Mouse (Mus musculus) stomach, postnatal 0 days (tissue): ENCODE measurements around the gene Zbtb20. TPM values are rescaled to one million over a fixed set of nuclear protein-coding genes. Genes with fewer than 3 reads are reported as not detected.

Source experiments
- ATAC-seq: fragments of 200-750 bp; cut with Nextera tagmentation; 2 replicates; pipeline ENCODE4 v1.8.0; 2017; ENCODE audit not compliant: low FRiP score, low TSS enrichment
- DNase-seq: peaks from one replicate; pipeline ENCODE4 v3.0.0-alpha.2; 2016; ENCODE audit warnings: low spot score
- H3K27ac ChIP-seq: fragments of 300-500 bp; sonication (generic); replicated peaks from 2 replicates; pipeline ENCODE4 v1.5.1; 2014; ENCODE audit warnings: mild to moderate bottlenecking, control low read depth
- H3K27me3 ChIP-seq: fragments of 300-500 bp; sonication (generic); 2 replicates; pipeline ENCODE4 v1.6.1; 2014; ENCODE audit warnings: low read length; ENCODE audit not compliant: control insufficient read depth, insufficient read depth
- H3K36me3 ChIP-seq: fragments of 300-500 bp; sonication (generic); 2 replicates; pipeline ENCODE4 v1.6.1; 2014; ENCODE audit warnings: low read length, mixed read lengths; ENCODE audit not compliant: control insufficient read depth, insufficient read depth
- H3K4me1 ChIP-seq: fragments of 300-500 bp; sonication (generic); replicated peaks from 2 replicates; pipeline ENCODE4 v1.6.1; 2014; ENCODE audit warnings: antibody characterized with exemption; ENCODE audit not compliant: control insufficient read depth, insufficient read depth
- H3K4me2 ChIP-seq: fragments of 300-500 bp; sonication (generic); replicated peaks from 2 replicates; pipeline ENCODE4 v1.6.1; 2014; ENCODE audit warnings: low read depth, mild to moderate bottlenecking, control low read depth, moderate library complexity
- H3K4me3 ChIP-seq: fragments of 300-500 bp; sonication (generic); 2 replicates; pipeline ENCODE4 v1.5.1; 2014; ENCODE audit warnings: low read depth, low read length, control low read depth
- H3K9ac ChIP-seq: fragments of 300-500 bp; sonication (generic); 2 replicates; pipeline ENCODE4 v1.6.1; 2014; ENCODE audit warnings: mild to moderate bottlenecking, low read length, control low read depth, mixed read lengths
- H3K9me3 ChIP-seq: fragments of 300-500 bp; sonication (generic); 2 replicates; pipeline ENCODE4 v1.6.1; 2016; ENCODE audit warnings: low read length; ENCODE audit not compliant: control insufficient read depth
- CTCF ChIP-seq: IDR thresholded peaks from 2 replicates; pipeline ENCODE4 v1.5.1; 2016; ENCODE audit warnings: antibody characterized with exemption, low read depth, mild to moderate bottlenecking, moderate library complexity
- EP300 ChIP-seq: optimal IDR thresholded peaks from 2 replicates; pipeline ENCODE3; 2016; ENCODE audit warnings: antibody characterized with exemption
- WGBS: fragments of 180-500 bp; shearing (Covaris S2); extraction: QIAGEN DNeasy Blood & Tissue Kit; methylation state at CpG from one replicate; pipeline ENCODE4 v1.1.7; 2014; 5-methylcytosine and 5-hydroxymethylcytosine counted together
- polyA plus RNA-seq: library from polyadenylated mRNA; unstranded; fragments of >200 nt; fragmentation: Nextera tagmentation; extraction: Ambion mirVana; gene quantifications from 2 replicates; pipeline ENCODE4 v1.2.1, GENCODE M21; 2015

Zbtb20 gene
- polyA plus RNA-seq, 1 experiment from 2014 or later, result 15.7 TPM

GRCm38 (mm10) chr16:43448141-43448981 is 572.7 kb downstream of the Zbtb20 start:
- TF ChIP-seq CTCF (no peak), EP300 (no peak)
- Histone ChIP-seq H3K4me2 (no peak overlapping the region), H3K27me3 (no peaks in the 10 kb centered on the region), H3K27ac (no peak overlapping the region), H3K4me1 (no peaks in the 10 kb centered on the region), H3K9me3 (no peaks in the 10 kb centered on the region), H3K36me3 (no peaks in the 10 kb centered on the region), H3K4me3 (no peak overlapping the region), H3K9ac (no peak overlapping the region)
- WGBS, result 84% methylated on average over 5 of the region's 5 CpGs
- no peak for DNase-seq
- no peak for ATAC-seq

- Histone ChIP-seq H3K36me3 (no peaks in the 10 kb centered on the region), H3K27me3 (no peaks in the 10 kb centered on the region), H3K4me3 (no peak overlapping the region), H3K27ac (no peak overlapping the region), H3K9me3 (no peaks in the 10 kb centered on the region), H3K4me1 (no peaks in the 10 kb centered on the region), H3K4me2 (no peak overlapping the region), H3K9ac (no peak overlapping the region)
- ATAC-seq, result no peak
- TF ChIP-seq EP300 (no peak), CTCF (no peak)
- DNase-seq, result no peak
- 49% methylated on average over 4 of the region's 4 CpGs for WGBS
Observed at GRCm38 (mm10) chr16:43454370-43454934, 578.8 kb downstream of the Zbtb20 start.

DNA sequence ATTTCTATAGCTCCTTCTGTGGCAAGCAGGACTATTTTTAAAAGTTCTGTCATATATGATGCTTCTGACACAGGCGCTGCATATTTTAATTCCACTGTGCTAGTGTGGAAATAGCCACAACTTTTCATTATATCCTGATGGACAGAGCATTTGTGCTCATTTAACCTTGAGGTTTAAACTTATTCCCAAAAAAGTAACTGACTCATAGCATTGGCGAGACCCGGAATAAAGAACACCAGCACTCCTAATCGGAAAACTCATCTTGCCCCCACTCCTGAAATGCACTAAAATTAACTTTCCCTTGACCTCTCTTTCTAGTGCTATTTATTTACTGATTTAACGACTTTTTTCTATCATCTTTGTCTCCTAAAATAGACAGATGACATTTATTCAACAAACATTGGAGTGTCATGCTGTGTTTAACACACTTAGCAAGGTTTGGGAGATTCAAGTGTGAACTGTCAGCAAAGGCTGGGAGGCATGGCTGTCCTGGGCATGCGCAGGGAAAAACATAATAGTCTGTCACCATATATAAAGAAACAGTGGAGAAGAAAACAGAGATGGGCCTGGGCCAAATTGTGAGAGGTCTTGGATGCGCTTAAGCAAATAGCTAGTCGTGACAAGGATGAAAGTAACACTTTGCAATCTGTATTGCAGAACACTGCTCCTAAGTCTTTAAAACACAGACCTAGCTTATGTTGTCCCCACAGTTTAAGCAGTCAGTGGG is 580.9 kb downstream of the Zbtb20 start:
- no peaks in the 10 kb centered on the region for H3K36me3 ChIP-seq
- H3K4me2 ChIP-seq, result no peak overlapping the region
- H3K9me3 ChIP-seq, result no peaks in the 10 kb centered on the region
- DNase-seq (no peak), ATAC-seq (no peak)
- H3K9ac ChIP-seq, result no peak overlapping the region
- no peak overlapping the region for H3K4me3 ChIP-seq
- H3K27ac ChIP-seq, result no peak overlapping the region
- no peaks in the 10 kb centered on the region for H3K27me3 ChIP-seq
- WGBS, result 70% methylated on average over 8 of the region's 8 CpGs
- no peaks in the 10 kb centered on the region for H3K4me1 ChIP-seq
- TF ChIP-seq CTCF (no peak), EP300 (no peak)

GRCm38 (mm10) chr16:43457814-43458213 is 582.1 kb downstream of the Zbtb20 start:
- Histone ChIP-seq H3K4me2 (no peak overlapping the region), H3K27me3 (no peaks in the 10 kb centered on the region), H3K27ac (no peak overlapping the region), H3K4me1 (no peaks in the 10 kb centered on the region), H3K9me3 (no peaks in the 10 kb centered on the region), H3K9ac (no peak overlapping the region), H3K4me3 (no peak overlapping the region), H3K36me3 (no peaks in the 10 kb centered on the region)
- DNase-seq, result no peak
- ATAC-seq, result no peak
- WGBS, result 78% methylated on average over 8 of the region's 8 CpGs
- TF ChIP-seq CTCF (no peak), EP300 (no peak)

DNA sequence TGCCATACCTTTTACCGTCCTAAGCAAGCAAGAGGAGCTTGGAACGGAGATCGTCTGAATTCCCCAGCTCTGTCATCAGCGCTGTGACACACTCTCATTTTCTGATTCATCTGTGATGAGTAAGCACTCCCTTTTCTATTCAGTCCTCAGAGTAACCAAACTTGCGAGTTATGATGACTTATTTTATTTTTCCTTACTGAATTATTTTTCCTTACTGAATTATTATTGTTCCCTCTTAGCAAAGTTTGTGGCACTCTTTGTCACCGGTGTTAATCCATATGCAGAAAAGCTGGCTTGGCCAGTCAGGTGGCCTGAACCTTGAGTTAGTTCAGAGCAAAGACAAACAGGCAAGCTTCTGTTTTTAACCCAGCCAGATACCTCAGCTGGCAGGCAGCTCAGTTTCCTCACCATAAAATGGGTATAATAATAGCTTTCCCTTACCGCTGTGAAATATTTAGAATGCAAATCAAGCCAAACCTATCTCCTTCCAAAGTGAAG is 583.1 kb downstream of the Zbtb20 start:
- Histone ChIP-seq H3K4me1 (no peaks in the 10 kb centered on the region), H3K27ac (no peak overlapping the region), H3K4me2 (no peak overlapping the region), H3K27me3 (no peaks in the 10 kb centered on the region), H3K36me3 (no peaks in the 10 kb centered on the region), H3K4me3 (no peak overlapping the region), H3K9ac (no peak overlapping the region), H3K9me3 (no peaks in the 10 kb centered on the region)
- TF ChIP-seq EP300, result no peak
- no peak for TF ChIP-seq CTCF
- ATAC-seq, result no peak
- WGBS, result 63% methylated on average over 7 of the region's 7 CpGs
- no peak for DNase-seq
